Mouse (Mus musculus): ENCODE results near the gene Ipo7.

- no peak for TF ChIP-seq CTCF (IDR thresholded peaks at IDR 0.05; ENCODE audit: low read depth)
- no peak for TF ChIP-seq EP300 (IDR thresholded peaks at IDR 0.05; ENCODE audit: low read depth)
These were observed 51.0 kb downstream of the Ipo7 start for GRCm38 (mm10) chr7:110069070-110069469.

Measured in liver, postnatal 0 days (tissue).